Mouse (Mus musculus) liver, embryonic 14.5 days (tissue): Measurements from ENCODE around the gene Tmem189.

Source experiments
- CTCF ChIP-seq: IDR thresholded peaks from 2 replicates; pipeline ENCODE4 v1.5.1; 2016; ENCODE audit warnings: antibody characterized with exemption, low read depth, control low read depth
- EP300 ChIP-seq: IDR thresholded peaks from 2 replicates; pipeline ENCODE4 v1.6.1; 2016; ENCODE audit warnings: antibody characterized with exemption, low read depth

GRCm38 (mm10) chr2:167593551-167594250, 95.9 kb downstream of the Tmem189 start:
- TF ChIP-seq CTCF (no peak), EP300 (no peak)
